Mouse (Mus musculus): ENCODE data around the gene Pip5k1b. TPM values are rescaled to one million over a fixed set of nuclear protein-coding genes. Genes with fewer than 3 reads are reported as not detected.

The Pip5k1b gene
- total RNA-seq, 1 experiment from 2014 or later, result 31.2 TPM

DNA sequence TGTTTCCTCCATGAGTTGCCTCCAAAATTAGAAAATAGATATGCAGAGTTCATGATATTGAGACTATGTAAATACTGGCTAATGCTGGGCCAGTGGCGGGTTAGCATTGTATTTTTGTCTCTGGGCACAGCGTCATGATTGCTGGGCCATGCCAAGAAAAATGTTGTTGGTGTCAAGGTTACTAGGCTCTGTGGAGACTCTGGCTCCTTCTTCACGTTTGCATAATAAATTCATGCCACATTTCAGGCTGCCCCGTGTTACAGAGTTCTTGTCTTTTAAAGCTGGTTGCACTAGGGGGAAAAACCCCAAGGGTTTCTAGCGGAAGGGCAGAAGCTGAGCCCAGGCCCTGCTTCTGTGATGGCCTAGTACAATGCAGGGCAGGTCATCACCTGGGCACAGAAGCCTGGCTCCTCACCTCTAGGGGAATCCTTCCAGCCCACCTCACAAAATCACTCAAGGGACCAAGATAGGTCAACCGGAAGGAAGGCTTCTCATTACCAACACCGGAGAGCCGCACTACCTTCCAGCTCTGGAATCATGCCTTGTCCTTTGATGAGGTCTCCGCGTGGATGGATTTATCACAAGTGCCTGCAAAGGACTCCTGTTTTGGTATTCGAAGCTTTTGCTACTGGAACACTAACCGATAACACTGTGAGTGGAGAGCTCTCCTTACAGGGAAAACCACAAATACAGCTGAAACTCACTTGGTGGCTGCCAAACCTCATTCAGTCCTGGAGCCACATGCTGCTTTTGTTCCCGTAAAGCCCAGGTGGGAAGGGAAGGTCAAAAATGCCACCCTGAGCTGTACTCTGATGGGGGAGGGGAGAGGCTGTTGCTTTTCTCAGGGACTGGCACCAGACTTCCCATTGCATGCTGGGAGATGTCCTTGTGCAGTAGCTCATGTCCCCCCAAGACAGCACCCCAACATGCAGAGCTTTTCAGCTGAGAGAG, 248.1 kb downstream of the Pip5k1b start:
- DNase-seq, result no peak

DNA sequence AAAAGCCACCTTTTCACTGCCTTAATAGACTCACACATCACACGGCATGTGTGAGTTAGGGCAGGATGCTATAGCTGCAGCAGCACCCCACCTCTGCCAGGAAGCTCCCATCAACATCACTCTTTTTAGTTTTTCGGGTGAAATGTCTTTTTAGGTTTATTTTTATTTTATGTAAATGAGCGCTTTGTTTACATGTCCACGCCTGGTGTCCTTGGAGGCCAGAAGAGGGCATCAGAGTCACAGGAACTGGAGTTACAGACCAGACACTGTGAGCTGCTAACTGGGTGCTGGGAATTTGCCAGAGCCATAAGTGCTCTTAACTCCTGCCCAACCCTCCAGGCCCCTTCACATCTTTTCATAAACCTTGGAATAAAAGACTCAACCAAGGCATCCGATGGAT, 249.3 kb downstream of the Pip5k1b start:
- no peak for DNase-seq

DNA sequence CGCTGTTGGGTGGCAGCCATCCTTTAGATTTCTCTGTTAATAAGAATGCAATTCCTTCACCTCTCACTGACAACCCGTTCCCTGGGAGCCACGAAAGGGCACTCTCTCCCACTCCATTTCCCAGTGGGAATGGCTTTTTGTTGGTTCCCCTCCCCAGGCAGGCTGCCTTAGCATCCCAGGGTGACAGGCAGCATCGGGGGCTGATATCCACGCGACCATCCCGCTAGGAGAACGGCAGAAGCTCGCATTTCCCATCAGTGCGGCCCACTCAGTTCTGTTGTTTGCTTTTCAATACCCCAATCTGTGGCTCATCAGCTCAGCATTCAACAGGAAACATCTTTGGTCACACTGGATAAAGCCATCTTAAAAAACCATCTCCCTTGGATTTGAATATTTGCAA, 253.5 kb downstream of the Pip5k1b start:
- no peak for DNase-seq

DNA sequence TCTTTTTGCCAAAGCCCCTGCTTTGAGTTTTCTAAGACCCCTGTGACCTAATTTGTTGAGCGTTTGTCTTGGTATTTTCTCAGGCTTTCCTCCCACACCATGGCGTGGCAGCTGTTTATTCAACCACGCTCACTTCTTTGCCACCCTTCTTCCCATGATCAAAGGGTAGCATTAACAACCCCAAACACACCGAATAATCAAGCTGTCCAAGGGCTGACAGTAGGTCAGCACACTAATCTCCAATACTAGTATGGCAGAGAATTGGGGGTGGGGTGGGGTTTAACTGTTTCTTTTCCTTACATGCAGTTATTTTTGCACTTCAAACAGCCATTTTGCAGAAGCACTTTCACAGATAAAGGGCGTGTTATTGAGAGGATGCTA, 253.9 kb downstream of the Pip5k1b start:
- no peak for DNase-seq

DNA sequence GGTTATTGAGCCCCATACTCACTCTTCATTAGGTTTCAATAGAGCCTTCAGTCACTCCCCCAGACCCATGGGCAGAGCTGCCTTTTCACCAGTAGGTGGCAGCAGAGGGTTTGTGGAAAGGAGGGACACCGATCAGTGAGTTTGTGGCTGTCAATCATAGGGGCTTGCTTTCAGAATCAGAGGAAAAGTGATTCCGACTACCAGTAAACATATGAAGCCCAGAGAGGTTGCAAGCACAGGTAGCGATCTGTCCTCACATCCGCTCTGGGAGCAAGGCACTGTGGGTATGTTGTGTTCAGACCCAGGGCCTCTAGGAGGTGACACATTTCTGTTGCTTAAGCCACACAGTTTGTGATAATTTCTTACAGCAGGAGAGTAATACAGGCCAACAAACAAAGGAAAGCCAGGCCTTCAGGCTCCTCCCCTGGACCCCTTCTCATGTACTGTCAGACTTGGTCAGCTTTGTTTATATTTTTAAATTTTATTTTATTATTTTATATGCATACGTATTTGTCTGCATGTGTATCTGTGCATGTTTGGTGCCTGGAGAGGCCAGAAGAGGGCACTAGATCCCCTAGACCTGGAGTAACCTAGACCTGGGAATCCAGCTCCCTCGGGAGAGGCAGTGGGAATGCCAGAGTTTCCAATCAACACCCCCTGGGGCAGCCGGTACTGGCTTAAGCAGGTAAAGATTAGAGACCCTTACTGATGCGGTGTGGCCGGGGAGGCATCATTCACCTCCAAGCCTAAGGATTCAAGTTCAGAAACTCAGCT, 254.5 kb downstream of the Pip5k1b start:
- peak; percentile 67 for DNase-seq

DNA sequence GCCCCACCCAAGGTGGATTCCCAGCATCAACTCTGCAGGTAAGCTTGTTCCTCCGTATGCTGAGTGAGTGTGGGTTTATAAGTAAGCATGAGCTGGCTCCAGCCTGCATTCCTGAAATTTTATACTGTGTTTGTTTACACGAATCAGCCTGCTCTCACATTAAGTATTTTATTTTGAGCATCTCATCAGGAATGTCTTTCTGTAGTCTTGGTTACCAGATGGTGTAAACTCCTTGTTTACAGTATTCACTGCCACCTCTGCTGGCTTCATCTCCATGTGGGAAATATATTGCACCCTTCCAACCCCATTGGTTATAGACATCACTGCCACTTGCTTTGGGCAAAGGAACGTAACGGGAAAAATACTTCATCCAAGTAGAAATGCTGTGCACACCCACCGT, 262.1 kb downstream of the Pip5k1b start:
- DNase-seq, result no peak

DNA sequence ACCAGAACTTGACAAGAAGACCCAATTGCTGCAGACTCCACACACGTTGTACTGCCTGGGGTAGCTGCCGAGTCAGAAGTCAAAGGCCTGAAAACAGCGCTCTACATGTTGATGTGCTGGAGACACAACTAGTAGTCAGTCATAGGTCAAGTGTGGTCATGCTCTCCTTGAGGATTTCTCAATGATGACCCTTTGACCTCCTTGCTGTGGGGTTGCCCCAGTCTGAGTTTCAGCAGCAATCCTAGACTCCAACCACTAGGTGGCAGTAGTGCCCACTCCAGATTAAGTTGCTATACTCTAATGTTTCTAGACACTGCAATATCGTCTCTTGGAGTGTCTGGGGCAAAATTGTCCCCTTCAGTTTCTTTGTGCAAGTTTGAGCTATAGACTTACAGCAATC, 271.5 kb downstream of the Pip5k1b start:
- DNase-seq, result peak; percentile 33

DNA sequence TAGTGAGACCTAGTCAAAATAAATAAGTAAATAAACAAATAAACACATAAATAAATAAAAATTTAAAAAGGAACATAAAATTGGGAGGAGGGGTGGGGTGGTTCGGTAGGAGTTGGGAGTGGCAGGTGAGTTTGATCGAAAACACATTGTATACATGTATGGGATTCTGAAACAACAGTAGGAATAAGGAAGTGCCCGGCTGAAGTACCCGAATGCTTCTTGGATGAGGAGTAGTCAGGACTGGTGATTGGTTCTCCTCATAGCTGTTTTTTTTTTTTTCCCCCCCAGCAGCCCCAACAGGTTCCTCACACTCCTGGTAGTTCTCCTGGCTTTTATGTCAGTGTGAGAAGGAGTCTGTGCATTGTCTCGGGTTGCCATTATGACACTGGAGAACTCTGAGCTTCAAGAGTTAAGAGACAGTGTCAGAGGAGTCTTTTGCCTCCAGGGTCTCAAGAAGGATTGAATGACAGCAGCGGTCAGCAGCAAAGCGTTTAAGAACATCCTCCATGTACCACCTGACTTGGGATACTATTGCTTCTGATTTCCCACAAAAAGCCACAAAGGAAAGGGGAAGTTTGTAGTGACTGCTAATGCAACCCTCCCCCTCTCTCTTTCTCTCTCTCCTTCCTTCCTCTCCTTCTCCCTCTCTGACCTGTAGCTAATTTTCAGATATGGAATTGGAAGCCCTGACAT, 274.2 kb downstream of the Pip5k1b start:
- no peak for DNase-seq

DNA sequence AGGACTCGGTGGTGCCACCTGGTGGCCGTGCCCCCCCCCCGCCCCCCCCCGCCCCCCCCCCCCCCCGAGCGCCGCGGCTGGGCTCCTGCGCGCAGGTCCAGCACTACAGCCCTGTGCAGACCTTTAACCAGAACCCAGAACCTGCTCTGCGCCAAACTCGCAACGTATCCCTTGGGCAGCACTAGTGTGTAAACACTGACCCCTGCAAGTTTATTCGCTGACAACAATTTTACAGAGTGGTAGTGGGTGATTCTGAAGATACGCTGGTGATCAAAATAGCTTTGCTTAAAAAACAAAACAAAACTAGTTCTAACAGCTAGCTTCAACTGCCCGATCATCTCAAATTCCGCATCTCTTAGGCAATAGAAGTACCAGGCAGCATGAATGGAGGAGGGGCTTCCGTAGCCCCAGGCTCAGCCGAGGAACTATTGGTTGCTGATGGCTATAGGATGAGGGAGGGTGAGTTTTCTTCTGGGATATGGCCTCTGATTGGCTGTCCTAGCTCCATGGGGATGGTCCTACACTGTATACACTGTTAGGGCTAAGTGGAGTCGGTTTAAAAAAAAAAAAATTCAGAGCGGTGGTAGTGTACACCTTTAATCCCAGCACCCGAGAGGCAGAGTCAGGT, 275.0 kb downstream of the Pip5k1b start, which contains the start of gene Fxn:
Fxn (minus strand) TSS at position 5 of the 628 bp plus-strand sequence.
- no peak for DNase-seq

DNA sequence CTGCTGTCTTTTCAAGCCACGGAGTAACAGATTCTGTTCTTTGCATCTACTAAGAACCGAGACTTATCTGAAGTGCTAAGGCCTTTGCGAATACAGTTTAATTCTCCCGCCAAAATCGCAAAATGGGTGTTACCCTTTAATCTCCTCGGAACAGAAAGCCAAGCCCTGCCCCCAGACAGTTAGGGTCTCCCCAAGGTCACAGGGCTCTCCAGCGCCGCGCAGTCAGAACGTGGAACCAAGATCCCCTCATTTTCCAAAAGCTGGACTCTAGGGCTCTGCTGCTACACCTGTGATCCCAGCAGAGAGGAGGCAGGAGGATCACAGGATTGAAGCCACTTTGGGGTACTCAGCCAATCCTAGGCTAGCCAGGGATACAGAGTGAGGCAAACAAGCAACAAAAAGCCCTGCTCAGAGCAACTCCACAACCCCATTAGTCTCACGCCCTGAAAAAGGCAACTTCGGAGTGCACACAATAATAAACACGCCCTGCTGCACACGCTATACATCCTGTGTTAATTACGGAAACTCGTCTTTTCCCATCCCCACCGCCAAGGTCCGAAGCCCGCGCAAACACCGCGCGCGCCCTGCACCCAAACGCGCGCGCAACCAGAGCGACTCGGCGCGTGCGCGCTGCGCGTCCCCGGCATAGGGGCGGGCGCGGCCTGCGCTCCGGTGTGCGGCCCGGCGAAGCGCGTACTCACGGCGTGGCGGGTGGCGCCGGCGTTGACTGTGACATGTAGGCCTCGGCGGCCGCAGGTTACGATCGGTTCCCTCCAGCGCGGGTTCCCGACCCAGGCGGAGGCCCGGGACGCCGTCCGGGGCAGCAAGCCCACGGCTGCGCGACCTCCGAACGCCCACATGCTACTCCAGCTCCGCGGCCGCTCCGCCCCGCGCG, 275.7 kb downstream of the Pip5k1b start:
- DNase-seq, result peak; percentile 84

DNA sequence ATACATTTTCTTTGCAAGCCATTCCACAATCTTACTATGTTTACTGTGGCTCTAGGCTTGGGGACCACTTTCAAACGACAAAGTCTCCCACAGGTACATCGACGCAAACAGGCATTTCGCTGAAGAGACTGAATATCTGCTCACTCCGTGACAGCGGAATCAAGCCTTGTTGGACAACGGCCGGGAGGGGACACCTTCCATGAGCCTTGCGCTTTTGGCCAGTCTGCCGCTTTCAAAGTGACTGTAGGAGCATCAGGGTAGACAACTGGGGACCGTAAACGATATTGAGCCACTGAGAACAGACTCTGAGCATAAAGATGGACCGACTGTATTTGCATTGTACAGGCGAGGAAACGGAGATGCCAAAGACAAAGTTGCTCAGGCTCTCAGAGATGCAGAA, 276.8 kb downstream of the Pip5k1b start:
- DNase-seq, result no peak

DNA sequence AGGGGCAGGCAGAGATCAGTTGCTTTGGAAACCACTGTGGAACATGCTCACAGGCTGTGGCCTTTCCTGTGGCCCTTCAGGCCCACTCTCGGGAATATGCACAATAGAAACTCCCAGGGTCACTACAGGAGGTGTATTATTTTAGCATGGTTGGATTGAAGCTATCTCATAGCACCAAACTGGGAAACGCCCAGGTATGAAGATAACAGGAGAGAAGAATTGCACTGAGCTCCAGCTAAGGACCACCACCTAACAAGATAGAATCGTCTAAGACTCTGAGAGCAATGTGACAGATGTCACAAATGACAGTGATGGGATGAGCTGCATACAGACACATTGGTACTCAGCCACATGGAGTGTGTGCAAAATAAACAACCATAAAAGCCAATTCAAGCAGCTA, 281.4 kb downstream of the Pip5k1b start:
- DNase-seq, result no peak

DNA sequence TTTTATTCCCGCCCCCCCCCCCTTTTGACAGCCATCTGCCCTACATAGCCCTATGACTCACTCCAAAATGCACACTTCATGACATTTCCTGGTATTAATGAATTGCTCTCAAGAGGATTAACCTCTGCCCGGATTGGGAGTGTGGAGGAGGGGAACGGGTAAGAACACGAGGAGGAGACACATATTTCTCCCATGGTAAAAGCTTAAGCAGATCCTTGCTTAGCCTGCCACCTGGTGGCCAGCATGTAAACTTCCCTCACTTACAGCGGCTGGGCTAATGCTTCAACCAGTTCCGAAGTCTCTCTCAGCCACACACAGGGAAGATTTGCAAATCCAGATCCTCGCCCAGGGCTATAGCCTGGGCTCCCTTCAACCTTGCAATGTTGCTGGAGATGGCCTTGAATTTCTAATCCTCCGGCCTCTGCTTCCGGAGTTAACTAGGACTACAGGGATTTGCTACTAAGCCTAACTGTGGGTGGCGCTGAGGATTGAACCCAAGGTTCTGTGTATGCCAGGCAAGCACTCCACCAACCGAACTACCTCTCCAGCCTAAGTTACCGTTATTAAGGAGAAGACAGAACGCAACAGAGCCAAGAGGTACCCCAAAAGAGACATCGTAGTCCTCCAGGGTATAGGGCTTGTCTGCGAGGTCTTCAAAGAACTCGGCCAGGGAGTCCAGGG, 283.8 kb downstream of the Pip5k1b start:
- DNase-seq, result peak; percentile 83

DNA sequence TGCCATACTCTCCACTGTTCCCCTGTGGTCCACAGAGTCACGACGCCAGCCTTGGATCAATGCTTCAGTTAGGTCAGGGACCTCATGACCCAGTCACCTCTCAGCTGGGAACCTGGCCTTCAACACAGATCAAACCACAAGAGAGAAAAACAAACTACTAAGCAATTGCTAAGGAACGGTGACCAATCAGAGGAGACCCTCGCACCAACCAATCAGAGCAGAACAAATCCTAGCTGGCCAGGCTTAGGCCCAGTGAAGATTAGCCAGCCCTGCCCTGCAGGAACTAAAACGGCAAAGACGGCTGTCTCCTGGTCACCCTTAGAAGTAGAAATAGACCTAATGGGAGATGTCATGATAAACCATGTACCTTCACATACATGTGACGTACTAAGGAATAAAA, 284.3 kb downstream of the Pip5k1b start:
- DNase-seq, result peak; percentile 40

DNA sequence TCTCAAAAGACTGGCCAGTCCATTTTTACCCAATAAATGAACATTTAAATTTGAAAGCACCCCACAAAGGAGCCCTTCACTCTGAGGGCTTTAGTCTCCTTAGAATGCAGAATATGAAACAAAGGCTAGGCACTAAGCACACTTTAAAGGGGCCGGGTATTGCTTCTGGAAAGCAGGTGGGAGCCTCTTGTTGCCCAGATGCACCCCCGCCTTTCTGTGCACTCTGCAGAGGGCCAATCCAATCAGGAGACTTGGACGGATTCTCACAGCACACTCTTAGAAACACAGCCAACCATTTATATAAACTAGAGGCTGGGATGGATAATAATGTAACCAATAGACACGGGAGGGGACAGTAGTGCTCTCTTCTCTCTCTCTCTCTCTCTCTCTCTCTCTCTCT, 287.1 kb downstream of the Pip5k1b start:
- DNase-seq, result no peak

DNA sequence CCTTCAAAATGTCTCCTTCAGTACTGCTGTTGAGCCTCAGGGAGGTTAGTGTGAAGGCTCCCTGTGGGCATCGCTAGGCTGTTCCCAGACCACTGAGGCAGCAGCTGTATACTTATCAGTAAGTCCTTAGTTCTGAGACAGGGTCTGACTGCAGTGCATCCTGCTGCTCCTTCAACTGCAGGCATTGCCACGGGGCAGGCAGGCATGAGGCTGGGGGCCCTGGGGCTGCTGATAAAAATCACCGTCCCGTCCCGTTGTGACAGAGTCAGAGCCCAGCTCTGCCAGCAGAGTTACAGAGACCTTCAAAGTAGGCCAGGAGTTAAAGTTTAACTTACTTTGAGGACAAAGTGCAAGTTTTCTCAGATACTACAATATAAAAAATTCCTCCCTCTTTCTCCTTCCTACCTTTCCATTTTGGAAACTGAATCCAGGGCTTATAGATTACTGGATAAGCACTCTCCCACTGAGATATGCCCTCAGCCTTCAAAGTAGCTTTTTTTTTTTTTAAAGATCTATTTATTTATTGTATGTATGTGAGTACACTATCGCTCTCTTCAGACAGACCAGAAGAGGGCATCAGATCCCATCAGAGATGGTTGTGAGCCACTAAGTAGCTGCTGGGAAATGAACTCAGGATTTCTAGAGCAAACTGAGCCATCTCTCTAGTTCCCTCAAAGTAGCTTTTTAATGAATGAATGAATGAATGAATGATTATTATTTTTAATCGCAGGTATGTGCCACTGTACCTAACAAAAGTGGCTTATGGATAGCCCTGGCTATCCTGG, 289.4 kb downstream of the Pip5k1b start:
- no peak for DNase-seq

DNA sequence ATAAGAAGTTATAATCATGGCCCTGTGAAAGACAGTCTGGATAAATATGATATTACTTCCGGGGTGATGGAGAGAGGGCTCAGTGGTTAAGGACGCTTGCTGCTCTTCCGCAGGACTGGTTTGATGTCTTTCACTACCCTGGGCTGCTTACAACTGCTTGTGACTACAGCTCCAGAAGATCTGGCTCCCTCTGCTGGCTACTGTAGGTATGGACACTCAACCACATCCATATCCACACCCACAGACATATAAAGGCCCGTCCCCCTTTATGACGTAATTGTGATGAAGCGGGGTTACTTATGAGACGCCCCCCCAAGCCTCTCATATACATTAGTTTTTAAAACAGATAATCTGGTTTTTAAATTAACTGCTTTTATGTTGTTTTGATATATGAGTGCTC, 290.7 kb downstream of the Pip5k1b start:
- peak; percentile 75 for DNase-seq

DNA sequence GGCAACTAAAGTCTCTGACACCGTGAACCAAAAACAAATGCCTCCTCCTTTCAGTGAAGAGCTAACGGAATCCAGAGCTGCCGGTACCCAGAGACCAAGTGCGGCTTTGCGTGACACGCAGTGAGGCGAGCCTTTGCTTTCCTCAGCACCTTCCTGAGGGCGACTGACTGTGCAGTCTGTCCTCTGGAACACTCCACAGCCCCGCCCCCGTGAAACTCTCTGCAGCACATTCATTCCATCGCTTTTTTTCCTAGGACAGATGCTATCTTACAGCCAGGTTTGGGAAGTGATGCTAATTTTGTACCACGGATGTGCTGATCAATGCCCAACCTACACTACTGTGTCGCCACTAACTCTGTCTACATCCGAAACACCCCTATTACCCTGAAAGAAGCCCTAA, 292.9 kb downstream of the Pip5k1b start:
- DNase-seq, result no peak

All from adrenal gland, postnatal 25 days (tissue).